Mouse (Mus musculus) naive thymus-derived CD4-positive, alpha-beta T cell, adult 5 months (primary cell): ENCODE results near the gene Syt1. TPM values are rescaled to one million over a fixed set of nuclear protein-coding genes. Genes with fewer than 3 reads are reported as not detected.

Experiments used
- polyA plus RNA-seq: library from polyadenylated mRNA; unstranded; fragments of 100-300 nt; shearing (Covaris generic); gene quantifications from one replicate; pipeline ENCODE4 v1.2.1, GENCODE M21; 2017

Syt1 gene
- 0.15 TPM for polyA plus RNA-seq

GRCm38 (mm10) chr10:109010241-109011193 lies at the start of gene Syt1:
Gene Syt1, minus strand, starts transcription at chr10:109010982.

GRCm38 (mm10) chr10:108699946-108700345 lies 310.8 kb downstream of the Syt1 start, which contains the start of gene Gm5136:
Gene Gm5136, minus strand, starts transcription at chr10:108700160.

